Mouse (Mus musculus) left cerebral cortex, adult 18-20 months (tissue): ENCODE results near the gene Taf11. TPM values are rescaled to one million over a fixed set of nuclear protein-coding genes. Genes with fewer than 3 reads are reported as not detected.

Experiments
- DNase-seq, 2 experiments: peaks; one replicate each; pipeline ENCODE4 v3.0.0; 2021 to 2022; ENCODE audit warnings: low spot score in 2 of 2, mixed read lengths in 1 of 2
- total RNA-seq, 2 experiments: library from RNA; stranded (reverse); gene quantifications; 2 replicates each; pipeline ENCODE4 v1.2.3; 2021

Gene Taf11
- total RNA-seq, 2 experiments from 2014 or later = 47.6 to 49.3 TPM

- no peak for DNase-seq
Observed at GRCm38 (mm10) chr17:27922174-27922712, 12.6 kb upstream of the Taf11 start.

- no peak for DNase-seq
Observed at GRCm38 (mm10) chr17:27920676-27921075, 11.0 kb upstream of the Taf11 start.

- DNase-seq = no peak
Observed at GRCm38 (mm10) chr17:27916366-27916765, 6.7 kb upstream of the Taf11 start.

GRCm38 (mm10) chr17:27914742-27915141, 5.1 kb upstream of the Taf11 start:
- no peak for DNase-seq

GRCm38 (mm10) chr17:27911371-27911770, 1.7 kb upstream of the Taf11 start:
- DNase-seq = no peak

GRCm38 (mm10) chr17:27908888-27909621, 589 bp downstream of the Taf11 start, which contains the start of gene Anks1:
Gene Anks1, plus strand, starts transcription at chr17:27909306.
- DNase-seq = peak; percentile 73 to 74

GRCm38 (mm10) chr17:27908206-27908887, 1.3 kb downstream of the Taf11 start:
- no peak for DNase-seq

- peak; percentile 96 to 98 for DNase-seq
Observed at GRCm38 (mm10) chr17:27907512-27908205, 2.0 kb downstream of the Taf11 start.

GRCm38 (mm10) chr17:27886499-27887210, 23.0 kb downstream of the Taf11 start:
- no peak for DNase-seq

GRCm38 (mm10) chr17:27883994-27884393, 25.6 kb downstream of the Taf11 start:
- no peak for DNase-seq

- no peak for DNase-seq
Observed at GRCm38 (mm10) chr17:27883129-27883528, 26.5 kb downstream of the Taf11 start.

- DNase-seq = no peak
Observed at GRCm38 (mm10) chr17:27881518-27881917, 28.1 kb downstream of the Taf11 start.

- DNase-seq = no peak
Observed at GRCm38 (mm10) chr17:27874510-27874909, 35.1 kb downstream of the Taf11 start.

GRCm38 (mm10) chr17:27873583-27873982, 36.1 kb downstream of the Taf11 start:
- DNase-seq = no peak

- peak; percentile 17 to 35 for DNase-seq
Observed at GRCm38 (mm10) chr17:27871851-27872250, 37.8 kb downstream of the Taf11 start.

- DNase-seq = no peak
Observed at GRCm38 (mm10) chr17:27866737-27867136, 42.9 kb downstream of the Taf11 start.

GRCm38 (mm10) chr17:27865461-27865860, 44.2 kb downstream of the Taf11 start:
- DNase-seq = no peak

- DNase-seq = no peak
Observed at GRCm38 (mm10) chr17:27859131-27859530, 50.5 kb downstream of the Taf11 start.

GRCm38 (mm10) chr17:27857649-27858475, 51.8 kb downstream of the Taf11 start:
- no peak for DNase-seq
